Mouse (Mus musculus): ENCODE data around the gene Dnase1l3. TPM values are rescaled to one million over a fixed set of nuclear protein-coding genes. Genes with fewer than 3 reads are reported as not detected.

The Dnase1l3 gene
- polyA plus RNA-seq, 1 experiment from 2014 or later = not detected

DNA sequence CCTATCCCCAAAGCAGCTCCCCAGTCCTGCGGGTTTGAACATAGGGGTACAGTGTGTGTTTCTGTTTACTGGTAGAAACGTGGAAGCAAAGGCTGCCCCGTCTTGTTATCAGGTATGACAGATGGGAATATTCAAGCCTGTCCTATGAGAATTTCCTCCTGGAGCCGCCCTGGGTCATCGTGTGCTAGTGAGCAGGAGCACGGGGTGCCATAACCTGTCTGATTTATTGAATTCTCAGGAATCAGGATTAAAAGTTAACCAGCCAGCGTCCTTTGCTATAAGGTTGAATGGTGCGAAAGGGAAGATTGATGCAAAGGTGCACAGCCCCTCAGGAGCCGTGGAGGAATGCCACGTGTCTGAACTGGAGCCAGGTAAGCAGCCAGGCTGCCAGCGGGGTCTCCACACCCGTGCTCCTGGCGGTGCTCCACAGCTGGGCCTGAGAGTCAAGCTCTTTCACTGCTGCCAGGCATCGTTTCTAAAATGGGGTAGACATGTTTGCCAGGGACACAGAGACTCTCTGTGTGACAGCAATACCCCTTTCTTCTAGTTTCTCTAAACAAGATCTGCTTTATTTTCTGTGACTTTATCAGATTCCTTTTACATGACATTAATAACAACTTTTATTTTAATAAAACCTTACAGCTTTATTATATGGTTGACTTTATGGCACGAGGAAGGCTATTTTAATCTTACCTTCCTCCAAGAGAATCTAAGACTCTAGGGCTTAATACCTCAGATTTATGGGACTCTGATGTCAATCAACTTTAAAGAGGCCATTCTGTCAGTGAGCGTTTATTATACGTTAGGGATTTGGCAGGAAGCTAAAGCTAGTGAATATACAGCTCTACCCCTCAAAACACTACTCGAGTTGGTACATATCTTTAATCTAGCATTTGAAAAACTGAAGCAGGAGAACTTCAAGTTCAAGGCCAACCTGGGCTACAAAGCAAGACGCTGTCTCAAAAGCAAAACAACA is 55.3 kb downstream of the Dnase1l3 start:
- Histone ChIP-seq H3K27ac (no peak overlapping the region), H3K36me3 (peaks cover 84% of the 10 kb centered on the region)
- WGBS = 90% methylated on average over 19 of the region's 19 CpGs

DNA sequence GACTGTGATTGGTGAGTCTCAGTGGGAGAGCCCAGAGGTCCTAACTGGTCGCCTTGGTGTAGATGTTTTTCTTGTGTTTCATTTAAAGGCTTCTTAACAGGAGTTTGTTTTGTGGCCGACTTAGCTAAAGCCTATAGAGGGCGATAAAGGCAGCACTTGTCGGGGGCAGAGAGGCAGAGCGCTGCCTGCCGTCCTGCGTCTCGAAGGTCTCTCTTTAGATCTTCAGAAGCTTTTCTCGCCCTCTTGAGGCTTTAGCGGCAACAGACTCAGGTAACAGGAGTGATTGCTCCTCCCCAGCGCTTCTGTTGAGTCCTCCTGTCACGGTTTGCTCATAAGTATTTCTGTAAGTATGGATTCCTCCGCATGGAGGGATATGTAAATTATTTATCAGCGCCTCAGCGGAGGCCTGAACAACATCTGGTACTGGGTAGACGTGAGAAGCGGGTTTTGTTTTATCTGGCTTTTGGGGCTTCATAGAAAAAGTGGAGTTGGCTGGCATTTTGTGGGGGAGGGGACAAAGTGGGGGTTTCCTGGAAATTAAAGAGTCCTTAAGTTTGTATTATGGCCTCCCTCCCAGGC is 57.2 kb downstream of the Dnase1l3 start:
- H3K27ac ChIP-seq = peak overlapping the region; percentile 2
- DNase-seq (ENCODE audit: low spot score) = peak; percentile 54
- 19% methylated on average over 17 of the region's 17 CpGs for WGBS

More for the DNA sequence above, 55.3 kb downstream of the Dnase1l3 start:
- Histone ChIP-seq H3K9me3 (replicated peaks) (no peaks in the 10 kb centered on the region), H3K4me1 (peaks cover 34% of the 10 kb centered on the region), H3K27me3 (ENCODE audit: low read depth, poor library complexity, severe bottlenecking) (no peaks in the 10 kb centered on the region), H3K4me3 (no peak overlapping the region)
- no peak for DNase-seq (ENCODE audit: low spot score)

DNA sequence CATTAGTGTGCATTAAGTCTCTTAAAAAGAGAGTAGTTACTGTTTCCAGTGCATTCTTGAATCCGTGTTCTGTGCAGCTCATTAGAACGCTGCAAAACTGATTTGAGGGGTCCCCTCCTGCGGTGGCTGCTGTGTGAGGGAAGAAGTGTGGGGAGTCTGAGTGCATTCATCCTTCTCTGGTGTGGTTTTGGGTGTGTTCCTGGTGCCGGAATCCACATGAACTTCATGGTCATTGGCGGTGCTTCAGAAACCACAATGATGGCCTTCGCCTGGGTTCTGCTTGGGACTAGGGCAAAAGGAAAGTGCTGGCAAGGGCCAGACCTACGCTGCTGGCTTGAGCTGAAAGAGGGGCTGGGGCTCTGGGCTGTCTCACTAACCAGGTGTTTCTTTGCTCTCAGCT is 60.2 kb downstream of the Dnase1l3 start:
- 92% methylated on average over 7 of the region's 7 CpGs for whole genome bisulfite sequencing
- H3K9me3 ChIP-seq (replicated peaks) = no peaks in the 10 kb centered on the region
- peaks cover 18% of the 10 kb centered on the region for H3K4me1 ChIP-seq
- H3K4me3 ChIP-seq = no peak overlapping the region
- no peak overlapping the region for H3K27ac ChIP-seq
- H3K36me3 ChIP-seq = peaks cover 88% of the 10 kb centered on the region
- no peak for DNase-seq (ENCODE audit: low spot score)
- H3K27me3 ChIP-seq (ENCODE audit: low read depth, poor library complexity, severe bottlenecking) = no peaks in the 10 kb centered on the region

More for the DNA sequence above, 57.2 kb downstream of the Dnase1l3 start:
- Histone ChIP-seq H3K27me3 (ENCODE audit: low read depth, poor library complexity, severe bottlenecking) (no peaks in the 10 kb centered on the region), H3K36me3 (peaks cover 84% of the 10 kb centered on the region), H3K4me1 (peaks cover 22% of the 10 kb centered on the region), H3K9me3 (replicated peaks) (no peaks in the 10 kb centered on the region), H3K4me3 (no peak overlapping the region)

DNA sequence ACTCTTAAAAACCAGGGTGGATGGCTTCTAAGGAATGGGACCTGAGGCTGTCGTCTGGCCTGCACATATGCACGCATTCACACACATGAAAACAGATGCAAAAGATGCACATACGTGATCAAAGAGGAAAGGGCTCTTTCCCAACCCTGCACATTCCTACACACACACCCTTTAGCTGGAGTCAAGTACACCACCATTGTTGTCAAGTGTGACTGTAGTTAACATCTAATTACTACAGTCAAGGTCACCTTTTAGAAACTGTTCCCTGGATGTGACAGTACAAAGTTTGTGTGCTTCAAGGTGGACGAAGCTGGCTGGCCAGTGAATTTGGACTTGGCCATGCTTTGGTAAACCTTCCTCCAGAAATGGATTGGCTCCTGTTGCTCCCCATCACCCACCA is 62.2 kb downstream of the Dnase1l3 start:
- peaks cover 9% of the 10 kb centered on the region for H3K4me1 ChIP-seq
- DNase-seq (ENCODE audit: low spot score) = no peak
- no peak overlapping the region for H3K4me3 ChIP-seq
- H3K27me3 ChIP-seq (ENCODE audit: low read depth, poor library complexity, severe bottlenecking) = no peaks in the 10 kb centered on the region
- H3K27ac ChIP-seq = no peak overlapping the region
- no peaks in the 10 kb centered on the region for H3K9me3 ChIP-seq (replicated peaks)
- 96% methylated on average over 4 of the region's 4 CpGs for WGBS
- H3K36me3 ChIP-seq = peaks cover 96% of the 10 kb centered on the region

DNA sequence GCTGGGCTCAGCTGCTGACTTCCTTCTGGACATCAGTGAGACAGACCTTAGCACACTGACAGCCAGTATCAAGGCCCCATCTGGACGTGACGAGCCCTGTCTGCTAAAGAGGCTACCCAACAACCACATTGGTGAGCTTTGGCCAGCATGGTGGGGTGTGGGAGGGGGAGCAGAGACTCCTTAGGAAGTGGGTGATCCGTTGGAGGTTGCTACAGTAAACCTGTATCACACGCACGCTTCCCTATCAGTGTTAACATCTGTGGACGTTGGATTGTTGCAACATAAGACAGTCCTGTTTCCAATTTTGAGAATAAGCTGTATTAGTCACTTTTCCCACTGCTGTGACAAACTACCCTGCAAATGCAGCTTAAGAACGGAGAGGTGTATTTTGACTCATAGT is 65.3 kb downstream of the Dnase1l3 start:
- peaks cover 100% of the 10 kb centered on the region for H3K36me3 ChIP-seq
- H3K4me1 ChIP-seq = no peaks in the 10 kb centered on the region
- DNase-seq (ENCODE audit: low spot score) = no peak
- 90% methylated on average over 7 of the region's 7 CpGs for WGBS
- no peak overlapping the region for H3K27ac ChIP-seq
- H3K9me3 ChIP-seq (replicated peaks) = no peaks in the 10 kb centered on the region
- no peak overlapping the region for H3K4me3 ChIP-seq
- H3K27me3 ChIP-seq (ENCODE audit: low read depth, poor library complexity, severe bottlenecking) = no peaks in the 10 kb centered on the region

DNA sequence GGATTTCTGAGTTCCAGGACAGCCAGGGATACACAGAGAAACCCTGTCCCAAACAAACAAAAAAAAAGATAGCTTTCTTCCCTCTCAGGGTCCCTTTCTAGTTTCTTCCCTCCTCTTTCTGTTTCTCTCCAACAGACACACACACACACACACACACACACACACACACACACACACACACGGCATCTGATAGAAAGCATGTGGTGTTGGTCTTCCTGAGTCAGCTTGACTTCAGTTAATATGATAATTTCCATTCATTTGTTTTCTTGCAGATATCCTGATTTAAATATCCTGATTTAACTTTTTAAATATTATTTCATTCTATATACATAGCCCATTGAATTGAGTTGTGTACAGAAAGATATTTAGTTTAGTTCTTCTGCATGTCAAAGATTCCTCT is 66.0 kb downstream of the Dnase1l3 start:
- DNase-seq (ENCODE audit: low spot score) = no peak
- Histone ChIP-seq H3K36me3 (peaks cover 100% of the 10 kb centered on the region), H3K27ac (no peak overlapping the region), H3K27me3 (ENCODE audit: low read depth, poor library complexity, severe bottlenecking) (no peaks in the 10 kb centered on the region), H3K9me3 (replicated peaks) (no peaks in the 10 kb centered on the region), H3K4me1 (no peaks in the 10 kb centered on the region), H3K4me3 (no peak overlapping the region)
- WGBS = 97% methylated on average over 1 of the region's 1 CpGs

DNA sequence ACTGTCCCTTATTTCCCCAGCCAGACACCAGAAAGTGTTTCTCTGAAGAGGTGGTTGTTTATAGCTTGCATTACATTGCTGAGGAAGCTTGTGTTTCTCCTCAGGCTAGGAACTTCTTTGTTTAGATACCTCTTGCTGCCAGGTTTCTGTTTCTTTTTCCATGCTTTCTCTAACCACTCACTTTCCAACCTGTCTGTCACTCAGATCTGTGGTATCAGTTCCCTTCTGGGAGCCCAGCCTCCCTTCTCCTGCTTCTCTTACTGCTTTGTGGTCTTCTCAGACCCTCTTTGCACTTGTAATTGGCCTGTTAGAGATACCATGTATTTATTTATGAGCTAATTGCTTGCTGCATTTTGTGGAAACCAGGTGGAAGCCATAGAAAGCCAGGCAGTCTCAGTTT is 70.7 kb downstream of the Dnase1l3 start:
- Histone ChIP-seq H3K27me3 (ENCODE audit: low read depth, poor library complexity, severe bottlenecking) (no peaks in the 10 kb centered on the region), H3K27ac (no peak overlapping the region), H3K9me3 (replicated peaks) (no peaks in the 10 kb centered on the region), H3K36me3 (peaks cover 98% of the 10 kb centered on the region), H3K4me1 (no peaks in the 10 kb centered on the region), H3K4me3 (no peak overlapping the region)
- no peak for DNase-seq (ENCODE audit: low spot score)

DNA sequence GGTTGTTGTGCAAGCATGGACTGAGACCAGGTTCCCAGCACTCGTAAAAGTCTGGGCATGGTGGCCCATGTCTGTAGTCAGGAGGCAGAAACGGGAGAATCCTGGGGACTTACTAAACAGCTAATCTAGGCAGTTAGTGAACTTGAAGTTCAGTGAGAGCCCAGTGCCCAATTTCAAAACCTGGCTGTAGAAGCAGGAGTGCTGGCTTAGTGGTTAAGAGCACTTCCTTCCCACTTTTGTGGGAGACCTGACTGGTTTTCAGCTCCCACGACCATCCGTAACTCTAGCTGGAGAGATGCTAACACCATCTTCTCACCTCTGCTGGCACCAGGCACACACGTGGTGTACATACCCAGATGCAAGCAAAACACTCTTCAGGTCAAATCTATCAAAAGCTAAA is 72.9 kb downstream of the Dnase1l3 start:
- Histone ChIP-seq H3K27ac (no peak overlapping the region), H3K4me3 (no peak overlapping the region), H3K4me1 (no peaks in the 10 kb centered on the region), H3K36me3 (peaks cover 98% of the 10 kb centered on the region), H3K9me3 (replicated peaks) (no peaks in the 10 kb centered on the region), H3K27me3 (ENCODE audit: low read depth, poor library complexity, severe bottlenecking) (no peaks in the 10 kb centered on the region)
- 91% methylated on average over 5 of the region's 5 CpGs for WGBS
- no peak for DNase-seq (ENCODE audit: low spot score)

DNA sequence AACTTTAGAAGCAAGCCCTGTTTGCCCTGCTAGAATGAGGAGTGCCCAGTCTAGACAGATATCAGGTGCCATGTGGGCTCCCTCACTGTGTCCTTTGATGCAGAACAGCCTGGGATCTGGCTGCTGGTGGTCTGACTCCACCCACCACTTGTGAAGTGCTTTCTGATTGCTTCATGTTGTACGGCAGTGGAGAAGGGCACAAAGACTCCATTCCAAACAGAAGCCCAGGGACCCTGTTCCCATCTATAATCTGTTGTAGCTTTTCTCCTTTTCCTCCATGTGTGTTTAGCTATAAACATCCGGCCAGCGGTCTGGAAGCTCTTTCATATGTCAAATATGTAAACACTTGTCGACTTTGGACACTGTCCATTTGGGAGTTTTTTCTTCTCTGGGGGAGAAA is 74.5 kb downstream of the Dnase1l3 start:
- H3K27ac ChIP-seq = no peak overlapping the region
- DNase-seq (ENCODE audit: low spot score) = no peak
- no peak overlapping the region for H3K4me3 ChIP-seq
- H3K27me3 ChIP-seq (ENCODE audit: low read depth, poor library complexity, severe bottlenecking) = no peaks in the 10 kb centered on the region
- 85% methylated on average over 4 of the region's 4 CpGs for WGBS
- peaks cover 2% of the 10 kb centered on the region; the same call in 1 of the 2 replicates for H3K4me1 ChIP-seq
- no peaks in the 10 kb centered on the region for H3K9me3 ChIP-seq (replicated peaks)
- peaks cover 98% of the 10 kb centered on the region for H3K36me3 ChIP-seq

DNA sequence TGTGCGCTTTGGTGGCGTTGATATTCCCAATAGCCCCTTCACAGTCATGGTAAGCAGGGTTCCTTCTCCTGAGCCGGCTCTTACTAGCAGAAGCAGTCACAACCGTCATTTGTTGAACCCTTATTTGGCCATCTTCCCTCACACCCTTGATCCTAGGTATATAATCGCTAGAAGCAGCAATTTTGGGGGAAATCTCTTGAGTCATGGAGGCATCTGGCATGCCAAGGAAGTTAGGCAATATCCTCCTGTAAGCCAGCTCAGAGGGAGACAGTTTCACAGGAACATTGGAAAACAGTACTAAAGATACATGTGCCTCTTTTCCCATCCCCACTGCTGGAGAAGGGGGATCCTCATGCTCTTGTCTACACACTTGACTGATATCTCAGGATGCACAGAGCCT is 75.1 kb downstream of the Dnase1l3 start:
- Histone ChIP-seq H3K4me1 (peaks cover 8% of the 10 kb centered on the region), H3K4me3 (no peak overlapping the region), H3K36me3 (peaks cover 97% of the 10 kb centered on the region), H3K27me3 (ENCODE audit: low read depth, poor library complexity, severe bottlenecking) (no peaks in the 10 kb centered on the region), H3K27ac (no peak overlapping the region), H3K9me3 (replicated peaks) (no peaks in the 10 kb centered on the region)
- 93% methylated on average over 5 of the region's 5 CpGs for WGBS
- no peak for DNase-seq (ENCODE audit: low spot score)

DNA sequence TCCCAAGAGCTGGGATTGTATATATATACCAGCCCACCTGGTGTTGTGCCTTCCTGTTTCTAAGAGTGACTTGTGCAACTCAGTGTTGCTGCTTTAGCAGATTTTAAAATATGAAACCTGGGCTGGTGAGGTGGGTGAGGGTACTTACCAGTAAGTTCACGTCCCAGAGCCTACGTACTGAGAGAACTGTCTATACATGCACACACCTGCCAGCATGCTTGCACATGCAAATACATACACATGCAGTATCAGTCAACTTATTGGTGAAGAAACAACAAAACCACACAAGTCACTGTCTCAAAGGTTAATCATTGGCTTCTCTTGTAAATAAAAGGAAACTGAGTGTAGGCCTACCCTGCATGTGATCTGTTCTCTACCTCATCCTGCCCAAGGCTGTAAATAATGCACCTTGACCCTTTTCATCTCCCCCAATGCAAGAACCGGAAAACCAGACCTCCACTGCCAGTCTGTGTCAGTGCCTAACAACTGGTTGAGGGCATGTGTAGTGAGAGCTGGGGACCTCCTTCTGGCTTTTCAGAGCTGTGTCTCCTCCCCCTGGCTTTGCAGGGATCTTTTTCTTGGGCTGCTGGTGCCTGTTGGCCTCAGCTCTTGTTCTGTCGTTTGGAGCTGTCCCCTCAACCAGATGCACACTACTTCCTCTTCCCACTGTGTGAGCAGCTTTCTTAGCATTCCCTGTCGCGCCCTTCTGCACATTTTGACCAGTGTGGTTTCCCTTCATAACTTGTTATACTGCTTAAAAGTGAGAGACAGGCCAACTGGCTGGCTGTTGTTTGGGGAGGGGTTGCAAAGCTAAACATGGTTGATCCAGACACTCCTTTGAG is 76.0 kb downstream of the Dnase1l3 start:
- no peak overlapping the region for H3K4me3 ChIP-seq
- peaks cover 17% of the 10 kb centered on the region for H3K4me1 ChIP-seq
- DNase-seq (ENCODE audit: low spot score) = no peak
- H3K27me3 ChIP-seq (ENCODE audit: low read depth, poor library complexity, severe bottlenecking) = no peaks in the 10 kb centered on the region
- no peak overlapping the region for H3K27ac ChIP-seq
- 87% methylated on average over 6 of the region's 6 CpGs for WGBS
- H3K36me3 ChIP-seq = peaks cover 89% of the 10 kb centered on the region
- H3K9me3 ChIP-seq (replicated peaks) = no peaks in the 10 kb centered on the region
